In genomic region chr9:120881121-120881520, GRCm38 (mm10) we compare ENCODE assay signal across 13 mouse cellular contexts. TPM values are rescaled to one million over a fixed set of nuclear protein-coding genes. Genes with fewer than 3 reads are reported as not detected.
A peak's percentile ranks its signal among the peaks of the same experiment; 100 is the strongest.
DNase-seq lines count a peak whose midpoint lies in the region; ATAC-seq and TF ChIP-seq lines count a peak whose summit lies in the region.
"Had no signal": no experiment of that assay in that cellular context is flagged by ENCODE, and none has a peak within 500 bp of the region (broad histone marks: within the 10 kb centered on the region; RNA-seq: fewer than 3 reads in every experiment).

No protein-coding gene starts in this region.

- no peak overlapping the region for H3K4me2 ChIP-seq in heart, postnatal 0 days (ENCODE audit: low read depth, low read length)
- 0 out of 2 replicates have a peak overlapping the region, but pooled peaks have one; percentile 26 for H3K4me2 ChIP-seq in liver, postnatal 0 days (ENCODE audit: low read depth, low read length)
- no peak overlapping the region for H3K4me2 ChIP-seq in forebrain, embryonic 16.5 days (ENCODE audit: low read length)
- H3K4me2 ChIP-seq: lung, embryonic 14.5 days had no signal

- no peak overlapping the region for H3ac ChIP-seq in C2C12 (ENCODE audit: control insufficient read depth, insufficient read length, low read depth)

- no peaks in the 10 kb centered on the region for H3K9me3 ChIP-seq in heart, postnatal 0 days (replicated peaks; ENCODE audit: control insufficient read depth, low read length)
- H3K9me3 ChIP-seq in liver, postnatal 0 days (ENCODE audit: low read length): no peaks in the 10 kb centered on the region
- H3K9me3 ChIP-seq in forebrain, embryonic 16.5 days (ENCODE audit: control insufficient read depth, low read length): no peaks in the 10 kb centered on the region

- no peaks in the 10 kb centered on the region for H3K36me3 ChIP-seq in C2C12 (ENCODE audit: control insufficient read depth, insufficient read depth)
- no peaks in the 10 kb centered on the region for H3K36me3 ChIP-seq in heart, postnatal 0 days (replicated peaks; ENCODE audit: control insufficient read depth, insufficient read depth, low read length)
- no peaks in the 10 kb centered on the region for H3K36me3 ChIP-seq in liver, postnatal 0 days (replicated peaks; ENCODE audit: insufficient read depth, low read length)
- no peaks in the 10 kb centered on the region for H3K36me3 ChIP-seq in forebrain, embryonic 16.5 days (ENCODE audit: control insufficient read depth, insufficient read depth)

- no peaks in the 10 kb centered on the region for H3K79me2 ChIP-seq in C2C12 (ENCODE audit: control insufficient read depth, insufficient read depth)

- H3K27ac ChIP-seq in heart, postnatal 0 days (ENCODE audit: low read depth): 0 out of 2 replicates have a peak overlapping the region, but pooled peaks have one; percentile 4
- 0 out of 2 replicates have a peak overlapping the region, but pooled peaks have one; percentile 29 for H3K27ac ChIP-seq in liver, postnatal 0 days (ENCODE audit: low read depth)
- no peak overlapping the region for H3K27ac ChIP-seq in forebrain, embryonic 16.5 days (ENCODE audit: low read length)
- H3K27ac ChIP-seq: gastrocnemius, adult 2 months; left cerebral cortex, adult 2 months had no signal

- intact Hi-C loops in left cerebral cortex, postnatal 10 days (cut with DNase I): no loop called here
- intact Hi-C loops in gastrocnemius, postnatal 14 days (cut with DNase I; ENCODE audit: low total_unique reads): no loop called here

- H3K27me3 ChIP-seq in C2C12 (ENCODE audit: control insufficient read depth, insufficient read depth, insufficient read length): no peaks in the 10 kb centered on the region
- no peaks in the 10 kb centered on the region for H3K27me3 ChIP-seq in heart, postnatal 0 days (ENCODE audit: control insufficient read depth, insufficient read depth, low read length)
- no peaks in the 10 kb centered on the region for H3K27me3 ChIP-seq in liver, postnatal 0 days (ENCODE audit: insufficient read depth, low read length)
- H3K27me3 ChIP-seq in forebrain, embryonic 16.5 days (replicated peaks; ENCODE audit: control insufficient read depth, insufficient read depth, low read length): no peaks in the 10 kb centered on the region

- H3K9ac ChIP-seq in heart, postnatal 0 days (replicated peaks; ENCODE audit: low read depth, low read length): no peak overlapping the region
- H3K9ac ChIP-seq in liver, postnatal 0 days (replicated peaks): no peak overlapping the region
- no peak overlapping the region for H3K9ac ChIP-seq in forebrain, embryonic 16.5 days (replicated peaks; ENCODE audit: low read depth, low read length)
- H3K9ac ChIP-seq: lung, embryonic 14.5 days had no signal

- no peak overlapping the region for H3K4me3 ChIP-seq in C2C12 (ENCODE audit: insufficient read depth, poor library complexity, severe bottlenecking)
- H3K4me3 ChIP-seq in heart, postnatal 0 days (ENCODE audit: low read depth, low read length): no peak overlapping the region
- H3K4me3 ChIP-seq in liver, postnatal 0 days (ENCODE audit: low read depth, low read length): no peak overlapping the region
- no peak overlapping the region for H3K4me3 ChIP-seq in forebrain, embryonic 16.5 days (replicated peaks; ENCODE audit: low read length)
- H3K4me3 ChIP-seq: gastrocnemius, adult 2 months; left cerebral cortex, adult 2 months had no signal

- 0 out of 2 replicates have a peak, but pooled peaks have one; percentile 27 for ATAC-seq in heart, postnatal 0 days (ENCODE audit: insufficient read depth, low read depth)
- ATAC-seq in liver, postnatal 0 days: 0 out of 2 replicates have a peak, but pooled peaks have one; percentile 26
- ATAC-seq in forebrain, embryonic 16.5 days: no peak
- ATAC-seq: hindbrain, embryonic 16.5 days had no signal

- TF ChIP-seq EP300 in heart, postnatal 0 days (IDR thresholded peaks at IDR 0.05; ENCODE audit: low read depth): no peak
- no peak for TF ChIP-seq EP300 in liver, postnatal 0 days (IDR thresholded peaks at IDR 0.05; ENCODE audit: low read depth)

- H3K79me3 ChIP-seq in C2C12 (ENCODE audit: low read depth): no peaks in the 10 kb centered on the region

- H3K4me1 ChIP-seq in heart, postnatal 0 days (ENCODE audit: control insufficient read depth, insufficient read depth): peaks cover 9% of the 10 kb centered on the region; the same call in 1 of the 2 replicates
- H3K4me1 ChIP-seq in liver, postnatal 0 days (ENCODE audit: insufficient read depth): peaks cover 25% of the 10 kb centered on the region
- peaks cover 13% of the 10 kb centered on the region for H3K4me1 ChIP-seq in forebrain, embryonic 16.5 days (replicated peaks; ENCODE audit: control insufficient read depth, insufficient read depth, low read length)

- 61% methylated on average over 15 of the region's 15 CpGs for WGBS in heart, postnatal 0 days
- WGBS in liver, postnatal 0 days (ENCODE audit: insufficient replicate concordance): 69% methylated on average over 15 of the region's 15 CpGs
- WGBS in forebrain, embryonic 16.5 days: 94% methylated on average over 15 of the region's 15 CpGs

- peak; percentile 32 for DNase-seq in cerebellum, adult 11 months
- DNase-seq in cerebellum, postnatal 4 days (ENCODE audit: low spot score in 2 of 2): no peak
- no peak for DNase-seq in heart, postnatal 0 days (ENCODE audit: low spot score)
- DNase-seq in liver, postnatal 0 days: peak; percentile 15
- DNase-seq in left cerebral cortex, postnatal 10 days (ENCODE audit: extremely low spot score in 1 of 2, low spot score in 2 of 2): no peak
- DNase-seq in gastrocnemius, postnatal 14 days: no peak
- DNase-seq: gastrocnemius, adult 2 months; lung, embryonic 14.5 days; thymus, adult 2 months had no signal

- no peak for TF ChIP-seq CTCF in C2C12 (IDR thresholded peaks at IDR 0.05; ENCODE audit: control insufficient read depth, insufficient read depth, insufficient read length)
- TF ChIP-seq CTCF in heart, postnatal 0 days (IDR thresholded peaks at IDR 0.05; ENCODE audit: low read depth): no peak
- TF ChIP-seq CTCF in liver, postnatal 0 days (IDR thresholded peaks at IDR 0.05; ENCODE audit: low read depth): no peak

TF ChIP-seq in C2C12, 6 proteins besides CTCF, POLR2A, EP300 and RAD21:
- no peak for TF ChIP-seq MYOD1 (IDR thresholded peaks at IDR 0.05; ENCODE audit: control insufficient read depth, insufficient read length, low read depth)
- peak; percentile 24 for TF ChIP-seq USF1 (IDR thresholded peaks at IDR 0.05; ENCODE audit: low read depth)

RNA-seq across cellular contexts. Expression of gene Ctnnb1, which starts 47.9 kb away (rescaled TPM):
- polyA plus RNA-seq in C2C12 (2012; fragmentation: generic; extraction: Trizol): 396 TPM
- total RNA-seq in heart, postnatal 0 days (2014; rRNA removed; ENCODE audit: low replicate concordance): 720 and 857 TPM in 2 replicates
- polyA plus RNA-seq in heart, postnatal 0 days (2015; fragmentation: Nextera tagmentation; extraction: Ambion mirVana): 203 and 214 TPM in 2 replicates
- polyA plus RNA-seq in liver, postnatal 0 days (2015; fragmentation: Nextera tagmentation; extraction: Ambion mirVana): 66.5 and 72.7 TPM in 2 replicates
- 100 to 1,000 TPM; 681 to 724 TPM for total RNA-seq in left cerebral cortex, postnatal 10 days (2021)
- total RNA-seq in gastrocnemius, postnatal 14 days (2021): 100 to 1,000 TPM; 221 to 244 TPM
- polyA plus RNA-seq in forebrain, embryonic 16.5 days (2015; fragmentation: Nextera tagmentation; extraction: Ambion mirVana): 611 and 637 TPM in 2 replicates

Comparison
In these comparisons a context has a peak if more than half of its experiments do, and no peak if none do; other contexts are left out.
1. DNase-seq: peak in cerebellum, adult 11 months (single experiment) and liver, postnatal 0 days (single experiment); none in cerebellum, postnatal 4 days (0 of 2), heart, postnatal 0 days (single experiment), left cerebral cortex, postnatal 10 days (0 of 2) and gastrocnemius, postnatal 14 days (single experiment).